Mouse (Mus musculus): Measurements from ENCODE around the gene Dnajb3.

GRCm38 (mm10) chr1:88211812-88212211 is 6.2 kb upstream of the Dnajb3 start, which contains the start of gene Ugt1a1:
- TF ChIP-seq CTCF (IDR thresholded peaks at IDR 0.05; ENCODE audit: control insufficient read depth, insufficient read depth, low read length) (no peak), POLR2A (IDR thresholded peaks at IDR 0.05; ENCODE audit: borderline replicate concordance, control insufficient read depth, low read depth, low read length) (no peak)
